Mouse (Mus musculus) limb, embryonic 14.5 days (tissue): ENCODE measurements around the gene Dctn3. TPM values are rescaled to one million over a fixed set of nuclear protein-coding genes. Genes with fewer than 3 reads are reported as not detected.
"Not testable (repeated sequence)": the region's sequence is repeated elsewhere in the genome, so short reads cannot be mapped to it uniquely, and the experiment has no call there.

Source experiments
- ATAC-seq: fragments of 200-750 bp; cut with Nextera tagmentation; 2 replicates; pipeline ENCODE4 v1.8.0; 2017; ENCODE audit warnings: low read depth, moderate number of reproducible peaks, moderate TSS enrichment; ENCODE audit not compliant: low FRiP score
- DNase-seq: peaks from one replicate; pipeline ENCODE4 v3.0.0-alpha.2; 2015; ENCODE audit warnings: low spot score
- H3K27ac ChIP-seq: fragments of 300-500 bp; sonication (generic); replicated peaks from 2 replicates; pipeline ENCODE4 v1.5.1; 2014; ENCODE audit warnings: low read depth, mild to moderate bottlenecking, low read length, moderate library complexity, mixed read lengths
- H3K27me3 ChIP-seq: fragments of 300-500 bp; sonication (generic); 2 replicates; pipeline ENCODE4 v1.6.1; 2014; ENCODE audit warnings: low read length, mixed read lengths; ENCODE audit not compliant: control insufficient read depth, insufficient read depth
- H3K36me3 ChIP-seq: fragments of 300-500 bp; sonication (generic); 2 replicates; pipeline ENCODE4 v1.6.1; 2014; ENCODE audit warnings: mild to moderate bottlenecking, low read length, moderate library complexity, mixed read lengths; ENCODE audit not compliant: control insufficient read depth, insufficient read depth
- H3K4me1 ChIP-seq: fragments of 300-500 bp; sonication (generic); 2 replicates; pipeline ENCODE4 v1.6.1; 2014; ENCODE audit warnings: antibody characterized with exemption, low read length, mixed read lengths; ENCODE audit not compliant: control insufficient read depth, insufficient read depth
- H3K4me2 ChIP-seq: fragments of 300-500 bp; sonication (generic); replicated peaks from 2 replicates; pipeline ENCODE4 v1.6.1; 2014; ENCODE audit warnings: low read depth, mild to moderate bottlenecking, low read length, moderate library complexity; ENCODE audit not compliant: severe bottlenecking
- H3K4me3 ChIP-seq: fragments of 300-500 bp; sonication (generic); replicated peaks from 2 replicates; pipeline ENCODE4 v1.5.1; 2014; ENCODE audit warnings: low read length
- H3K9ac ChIP-seq: fragments of 300-500 bp; sonication (generic); 2 replicates; pipeline ENCODE4 v1.6.1; 2014; ENCODE audit warnings: mild to moderate bottlenecking, low read depth, low read length, moderate library complexity; ENCODE audit not compliant: severe bottlenecking
- H3K9me3 ChIP-seq: fragments of 300-500 bp; sonication (generic); 2 replicates; pipeline ENCODE4 v1.6.1; 2016; ENCODE audit warnings: low read length; ENCODE audit not compliant: control insufficient read depth
- POLR2A ChIP-seq: fragments of 200-500 bp; IDR thresholded peaks from 2 replicates; pipeline ENCODE4 v1.8.0; 2012; ENCODE audit warnings: inconsistent platforms, mild to moderate bottlenecking, moderate library complexity, borderline replicate concordance; ENCODE audit not compliant: insufficient read depth, insufficient read length; ENCODE audit errors: extremely low read depth
- WGBS: fragments of 180-500 bp; shearing (Covaris S2); extraction: QIAGEN DNeasy Blood & Tissue Kit; methylation state at CpG from one replicate; pipeline ENCODE4 v1.1.7; 2014; 5-methylcytosine and 5-hydroxymethylcytosine counted together
- polyA plus RNA-seq, 2 experiments: library from polyadenylated mRNA; depleted of rRNA in 1 of 2; stranded (reverse) in 1 of 2; unstranded in 1 of 2; fragments of >200 nt; fragmentation: Nextera tagmentation in 1 of 2; extraction: Ambion mirVana in 1 of 2; gene quantifications; 2 replicates each; pipeline versions ENCODE4 v1.2.1 to v1.2.3; 2012 to 2014

Dctn3 gene
- polyA plus RNA-seq (2012; rRNA removed) (64.2 and 70.1 TPM in 2 replicates), polyA plus RNA-seq (2014; fragmentation: Nextera tagmentation; extraction: Ambion mirVana) (99.1 and 101 TPM in 2 replicates)

DNA sequence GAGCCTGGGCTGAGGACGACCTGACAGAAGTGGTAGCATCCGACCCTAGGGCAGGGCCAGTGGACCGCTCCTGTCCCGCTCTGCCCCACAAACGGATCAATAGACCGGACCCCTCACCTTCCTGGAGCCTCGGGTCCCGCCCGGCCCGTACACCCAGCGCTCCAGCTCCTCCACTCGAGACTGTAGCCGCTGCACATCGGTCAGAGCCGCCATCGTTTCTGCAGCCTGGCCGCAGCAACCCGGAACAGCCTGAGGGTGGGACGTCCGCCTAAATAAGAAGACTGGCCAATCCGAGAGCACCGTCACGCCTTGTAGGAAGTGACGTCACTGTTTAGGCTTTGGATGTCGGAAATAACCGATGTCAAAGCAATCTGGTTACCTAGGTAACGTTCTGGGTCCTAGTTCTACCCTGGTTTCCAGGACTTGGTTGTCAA, at the start of gene Dctn3:
Gene Dctn3, minus strand, starts transcription at position 253 of the 434 bp plus-strand sequence.
- peak within 1 kb of the TSS; percentile 82 for H3K9ac ChIP-seq
- ATAC-seq, result peak; percentile 98
- WGBS, result under 1% methylated on average over 27 of the region's 27 CpGs
- DNase-seq, result peak; percentile 99
- H3K36me3 ChIP-seq, result peaks cover 19% of the 10 kb centered on the region
- TF ChIP-seq POLR2A, result peak; percentile 75; the same call in 1 of the 2 replicates
- peaks cover 43% of the 10 kb centered on the region for H3K27me3 ChIP-seq
- H3K4me1 ChIP-seq, result peaks cover 13% of the 10 kb centered on the region
- H3K9me3 ChIP-seq, result no peaks in the 10 kb centered on the region
- no peak within 1 kb of the TSS for H3K27ac ChIP-seq
- peak within 1 kb of the TSS; percentile 65 for H3K4me2 ChIP-seq
- H3K4me3 ChIP-seq, result peak within 1 kb of the TSS; percentile 86

- not testable (repeated sequence) for H3K4me3 ChIP-seq, ATAC-seq
- 77% methylated on average over 10 of the region's 10 CpGs for WGBS
Observed at GRCm38 (mm10) chr4:41767301-41767700, 44.3 kb upstream of the Dctn3 start.

GRCm38 (mm10) chr4:41763176-41763575, 40.2 kb upstream of the Dctn3 start:
- DNase-seq, H3K9me3 ChIP-seq, ATAC-seq, H3K27me3 ChIP-seq: not testable (repeated sequence)
- peaks cover 24% of the 10 kb centered on the region for H3K36me3 ChIP-seq
- H3K4me2 ChIP-seq, result peak overlapping the region; percentile 76
- H3K4me1 ChIP-seq, result peaks cover 21% of the 10 kb centered on the region
- H3K4me3 ChIP-seq, result peak overlapping the region; percentile 66
- 48% methylated on average over 3 of the region's 6 CpGs for WGBS
- H3K27ac ChIP-seq, result peak overlapping the region; percentile 93
- H3K9ac ChIP-seq, result peak overlapping the region; percentile 68; the same call in 1 of the 2 replicates

More at GRCm38 (mm10) chr4:41767301-41767700, 44.3 kb upstream of the Dctn3 start:
- not testable (repeated sequence) for H3K4me1 ChIP-seq, DNase-seq, H3K9ac ChIP-seq, H3K4me2 ChIP-seq, H3K27ac ChIP-seq, H3K27me3 ChIP-seq, H3K9me3 ChIP-seq
- peaks cover 22% of the 10 kb centered on the region for H3K36me3 ChIP-seq

- H3K36me3 ChIP-seq, result peaks cover 24% of the 10 kb centered on the region
- peak overlapping the region; percentile 93 for H3K27ac ChIP-seq
- peak overlapping the region; percentile 76 for H3K4me2 ChIP-seq
- not testable (repeated sequence) for H3K9me3 ChIP-seq, H3K27me3 ChIP-seq
- H3K4me3 ChIP-seq, result peak overlapping the region; percentile 66
- DNase-seq, result peak; percentile 81
- peaks cover 21% of the 10 kb centered on the region for H3K4me1 ChIP-seq
- WGBS, result 19% methylated on average over 8 of the region's 8 CpGs
- peak overlapping the region; percentile 68 for H3K9ac ChIP-seq
- peak; percentile 80 for ATAC-seq
Observed at GRCm38 (mm10) chr4:41762688-41763114, 39.7 kb upstream of the Dctn3 start.

DNA sequence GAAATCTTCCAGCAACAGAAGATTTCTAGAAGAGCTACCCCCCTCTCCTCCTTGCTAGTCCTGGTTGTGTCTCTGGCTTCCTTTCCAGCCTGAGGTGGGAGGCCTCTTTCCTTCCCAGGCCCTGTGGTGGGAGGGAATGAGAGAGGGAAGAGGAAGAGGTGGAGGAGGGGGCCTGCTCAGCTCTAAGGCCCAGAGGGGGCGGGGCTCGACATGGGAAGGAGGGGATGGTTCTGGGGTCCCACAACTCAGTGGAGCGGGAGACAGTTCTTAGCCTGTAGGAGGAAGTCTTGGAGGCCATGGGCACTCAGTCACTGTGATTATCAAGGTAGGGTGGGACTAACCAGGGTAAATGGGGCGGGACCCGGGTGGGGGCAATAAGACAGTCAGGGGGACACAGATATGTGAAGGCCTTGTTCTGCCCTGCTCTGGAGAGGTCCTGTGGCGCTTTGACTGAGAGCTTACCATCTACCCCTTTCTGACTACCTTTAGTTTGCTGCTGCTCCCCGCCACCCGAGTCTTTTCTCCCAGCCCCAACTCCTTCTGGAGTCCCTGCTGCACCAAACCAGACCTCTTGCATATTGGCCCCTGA, 39.2 kb upstream of the Dctn3 start:
- 15% methylated on average over 8 of the region's 8 CpGs for WGBS
- TF ChIP-seq POLR2A, result 0 out of 2 replicates have a peak, but pooled peaks have one; percentile 31
- H3K4me1 ChIP-seq, result peaks cover 21% of the 10 kb centered on the region

More for the DNA sequence above, 39.2 kb upstream of the Dctn3 start:
- peak; percentile 87 for ATAC-seq
- Histone ChIP-seq H3K4me2 (peak overlapping the region; percentile 76), H3K9me3 (no peaks in the 10 kb centered on the region), H3K27me3 (no peaks in the 10 kb centered on the region), H3K36me3 (peaks cover 26% of the 10 kb centered on the region), H3K9ac (peak overlapping the region; percentile 68), H3K4me3 (peak overlapping the region; percentile 66), H3K27ac (peak overlapping the region; percentile 93)
- DNase-seq, result peak; percentile 88
